Mouse (Mus musculus) thymus, adult 2 months (tissue): ENCODE results near the gene Paqr6. TPM values are rescaled to one million over a fixed set of nuclear protein-coding genes. Genes with fewer than 3 reads are reported as not detected.
A peak's percentile ranks its signal among the peaks of the same experiment; 100 is the strongest.

Experiments used
- DNase-seq: peaks from one replicate; pipeline ENCODE4 v3.0.0; 2021
- H3K27ac ChIP-seq: fragments of 200-500 bp; 2 replicates; pipeline ENCODE4 v1.5.1; 2012; ENCODE audit warnings: low read length, control low read depth; ENCODE audit not compliant: control insufficient read depth, insufficient read depth
- H3K27me3 ChIP-seq: fragments of 200-500 bp; 2 replicates; pipeline ENCODE4 v1.6.1; 2012; ENCODE audit warnings: mild to moderate bottlenecking, low read length, moderate library complexity, mixed read lengths; ENCODE audit not compliant: control insufficient read depth, insufficient read depth
- H3K36me3 ChIP-seq: fragments of 200-500 bp; 2 replicates; pipeline ENCODE4 v1.6.1; 2012; ENCODE audit warnings: mild to moderate bottlenecking, low read length, moderate library complexity; ENCODE audit not compliant: control insufficient read depth, insufficient read depth
- H3K4me1 ChIP-seq: fragments of 200-500 bp; replicated peaks from 2 replicates; pipeline ENCODE4 v1.6.1; 2012; ENCODE audit warnings: low read length; ENCODE audit not compliant: control insufficient read depth, insufficient read depth
- H3K4me3 ChIP-seq: fragments of 200-500 bp; 2 replicates; pipeline ENCODE4 v1.5.1; 2012; ENCODE audit warnings: mild to moderate bottlenecking, low read length, control low read depth, moderate library complexity; ENCODE audit not compliant: control insufficient read depth, insufficient read depth
- CTCF ChIP-seq: fragments of 200-500 bp; IDR thresholded peaks from 2 replicates; pipeline ENCODE4 v1.5.1; 2012; ENCODE audit warnings: mild to moderate bottlenecking, control low read depth, low read length, moderate library complexity, borderline replicate concordance; ENCODE audit not compliant: control insufficient read depth, poor library complexity, insufficient read depth; ENCODE audit errors: extremely low read depth
- POLR2A ChIP-seq: fragments of 200-500 bp; IDR thresholded peaks from 2 replicates; pipeline ENCODE4 v1.6.1; 2012; ENCODE audit warnings: mild to moderate bottlenecking, low read length, control low read depth, moderate library complexity; ENCODE audit not compliant: control insufficient read depth, poor library complexity, insufficient read depth; ENCODE audit errors: extremely low read depth
- WGBS: fragments of 180-500 bp; shearing (Covaris S2); methylation state at CpG from one replicate; pipeline ENCODE4 v1.1.7; 2018; 5-methylcytosine and 5-hydroxymethylcytosine counted together
- polyA plus RNA-seq: library from polyadenylated mRNA; depleted of rRNA; stranded (reverse); fragments of >200 nt; gene quantifications from 2 replicates; pipeline ENCODE4 v1.2.3, GENCODE M21; 2012; rRNA removed

Paqr6 gene
- polyA plus RNA-seq: 1.2 and 2.0 TPM in 2 replicates

DNA sequence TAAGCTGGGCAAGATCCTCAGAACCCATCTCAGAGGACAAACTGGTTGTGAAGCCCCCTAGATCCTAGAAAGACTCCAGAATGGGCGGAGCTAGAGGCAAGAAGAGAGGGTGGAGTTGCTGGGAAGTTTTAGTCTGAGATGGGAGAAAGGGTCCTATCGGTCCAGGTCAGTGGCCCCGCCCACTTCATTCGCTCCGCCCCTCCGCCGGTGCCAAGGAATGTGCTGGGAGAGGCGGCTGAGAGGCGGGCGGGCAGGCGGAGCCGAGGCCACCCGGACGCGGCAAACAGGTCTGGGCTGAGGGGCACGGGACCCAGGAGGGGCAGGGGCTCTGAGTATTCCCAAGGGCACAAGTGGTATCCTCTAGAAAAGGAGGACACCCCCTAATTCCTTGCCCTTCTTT lies at the start of gene Paqr6:
TSS of gene Paqr6 (plus strand) at position 248 of the 400 bp plus-strand sequence.
- 80% methylated on average over 16 of the region's 16 CpGs for WGBS
- DNase-seq: no peak
- no peak for TF ChIP-seq POLR2A
- no peak for TF ChIP-seq CTCF
- no peak within 1 kb of the TSS for H3K4me3 ChIP-seq
- H3K36me3 ChIP-seq: peaks cover 5% of the 10 kb centered on the region
- H3K27me3 ChIP-seq: no peaks in the 10 kb centered on the region
- no peak within 1 kb of the TSS for H3K27ac ChIP-seq
- peaks cover 27% of the 10 kb centered on the region for H3K4me1 ChIP-seq

DNA sequence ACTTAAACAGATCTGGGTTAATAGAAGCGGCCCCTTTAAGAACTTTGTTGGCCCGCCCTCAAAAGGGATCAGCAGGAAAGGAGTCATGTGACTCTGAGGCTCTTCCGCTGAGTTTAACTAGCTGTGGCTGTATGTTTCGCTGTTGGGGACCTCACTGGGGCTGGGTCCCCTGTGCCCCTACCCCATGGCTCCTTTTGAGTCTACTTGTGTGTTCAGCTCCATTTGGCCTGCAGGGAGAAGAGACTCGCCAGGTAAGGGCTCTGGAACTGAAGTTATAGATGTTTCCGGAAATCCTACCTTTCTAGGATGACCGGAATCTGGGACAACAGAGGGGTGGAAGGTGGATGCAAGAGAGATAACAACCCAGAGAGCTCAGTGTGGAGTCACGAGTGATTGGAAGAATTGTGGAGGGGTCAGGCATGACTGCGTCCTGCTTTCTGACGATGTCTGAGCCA lies 39.4 kb upstream of the Paqr6 start, which contains the start of gene Glmp:
TSS of gene Glmp (plus strand) at position 73 of the 455 bp plus-strand sequence.
- Histone ChIP-seq H3K4me1 (peaks cover 12% of the 10 kb centered on the region), H3K27me3 (no peaks in the 10 kb centered on the region), H3K27ac (peak within 1 kb of the TSS; percentile 8; the same call in 1 of the 2 replicates), H3K36me3 (peaks cover 35% of the 10 kb centered on the region), H3K4me3 (peak within 1 kb of the TSS; percentile 63)
- 2% methylated on average over 10 of the region's 10 CpGs for WGBS
- no peak for TF ChIP-seq CTCF
- TF ChIP-seq POLR2A: peak; percentile 52; the same call in 1 of the 2 replicates
- DNase-seq: peak; percentile 48

DNA sequence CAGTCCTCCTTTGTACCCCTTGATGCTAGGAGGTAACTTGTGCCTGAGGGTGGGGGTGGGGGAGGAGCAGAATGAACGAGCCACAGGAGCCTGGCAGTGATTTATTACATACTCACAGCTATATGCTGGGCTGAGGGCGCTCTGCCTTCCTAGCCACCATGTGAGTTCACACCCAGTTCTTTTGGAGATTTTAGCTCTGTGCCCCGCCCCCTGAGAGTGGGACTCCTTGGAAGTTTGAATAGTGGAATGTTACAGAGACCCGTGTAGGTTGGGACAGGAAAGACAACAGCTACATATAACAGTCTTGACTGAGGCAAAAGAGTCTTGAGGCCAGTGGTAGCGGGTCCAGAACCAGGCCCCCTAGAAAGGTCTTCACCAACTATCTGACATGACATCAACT lies 35.4 kb upstream of the Paqr6 start:
- Histone ChIP-seq H3K27me3 (no peaks in the 10 kb centered on the region), H3K4me1 (peaks cover 12% of the 10 kb centered on the region), H3K36me3 (0 out of 2 replicates have a peak, but pooled peaks cover 9% of the 10 kb centered on the region), H3K27ac (no peak overlapping the region), H3K4me3 (no peak overlapping the region)
- WGBS: 91% methylated on average over 5 of the region's 5 CpGs
- no peak for TF ChIP-seq POLR2A
- no peak for TF ChIP-seq CTCF
- no peak for DNase-seq

DNA sequence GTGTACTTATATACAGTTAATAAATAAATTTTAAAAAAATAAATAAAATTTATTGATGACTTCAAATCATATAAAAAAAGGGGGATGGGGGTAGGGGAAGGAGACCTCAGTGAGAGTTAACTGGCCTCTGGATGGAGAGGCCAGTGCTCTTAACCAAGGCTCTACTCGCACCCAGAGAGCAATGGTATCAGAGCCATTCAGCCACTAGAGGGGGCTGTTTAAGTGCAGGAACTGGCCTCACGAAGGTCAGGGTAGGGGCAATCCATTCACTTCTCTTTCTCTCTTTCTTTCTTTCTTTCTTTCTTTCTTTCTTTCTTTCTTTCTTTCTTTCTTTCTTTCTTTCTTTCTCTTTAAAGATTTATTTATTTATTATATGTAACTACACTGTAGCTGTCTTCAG lies 33.1 kb upstream of the Paqr6 start:
- Histone ChIP-seq H3K27me3 (no peaks in the 10 kb centered on the region), H3K27ac (no peak overlapping the region), H3K36me3 (0 out of 2 replicates have a peak, but pooled peaks cover 9% of the 10 kb centered on the region), H3K4me1 (peaks cover 2% of the 10 kb centered on the region), H3K4me3 (no peak overlapping the region)
- TF ChIP-seq CTCF: no peak; the same call in 1 of the 2 replicates
- no peak for TF ChIP-seq POLR2A
- WGBS: 13% methylated on average over 2 of the region's 2 CpGs
- DNase-seq: peak; percentile 65

DNA sequence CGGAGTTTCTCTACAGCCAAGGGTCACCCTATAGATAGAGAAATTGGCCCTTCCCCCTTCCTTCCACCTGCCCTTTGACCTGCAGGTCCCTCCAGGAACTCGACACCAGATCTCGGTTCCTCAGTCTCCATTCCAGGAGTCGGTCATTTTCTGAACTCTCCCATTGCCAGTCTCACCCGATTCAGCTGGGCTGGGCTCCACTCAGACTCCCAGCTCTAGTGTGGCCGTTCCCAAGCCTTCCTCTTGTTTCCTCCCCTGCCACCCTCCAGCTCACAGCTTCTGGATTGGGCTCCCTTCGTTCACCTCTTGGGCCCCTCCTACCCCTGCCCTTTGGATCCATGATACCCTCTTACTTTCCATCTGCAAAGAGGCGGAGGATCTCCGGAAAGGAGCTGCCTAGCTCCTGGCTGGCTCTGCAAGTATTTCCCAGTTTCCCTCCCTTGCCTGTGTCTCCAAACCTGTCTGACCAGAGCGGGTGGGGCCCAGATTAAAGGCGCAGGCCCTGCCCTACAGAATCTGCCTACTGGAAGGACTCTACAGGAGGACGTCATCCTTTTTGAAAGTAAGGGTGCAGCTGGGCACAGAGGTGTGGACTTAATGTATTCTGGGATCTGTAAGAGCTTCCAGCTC lies 30.2 kb upstream of the Paqr6 start:
- Histone ChIP-seq H3K4me3 (no peak overlapping the region), H3K27me3 (no peaks in the 10 kb centered on the region), H3K36me3 (no peaks in the 10 kb centered on the region), H3K4me1 (peaks cover 10% of the 10 kb centered on the region), H3K27ac (no peak overlapping the region)
- 91% methylated on average over 12 of the region's 12 CpGs for WGBS
- no peak for DNase-seq
- TF ChIP-seq CTCF (no peak), POLR2A (no peak)

DNA sequence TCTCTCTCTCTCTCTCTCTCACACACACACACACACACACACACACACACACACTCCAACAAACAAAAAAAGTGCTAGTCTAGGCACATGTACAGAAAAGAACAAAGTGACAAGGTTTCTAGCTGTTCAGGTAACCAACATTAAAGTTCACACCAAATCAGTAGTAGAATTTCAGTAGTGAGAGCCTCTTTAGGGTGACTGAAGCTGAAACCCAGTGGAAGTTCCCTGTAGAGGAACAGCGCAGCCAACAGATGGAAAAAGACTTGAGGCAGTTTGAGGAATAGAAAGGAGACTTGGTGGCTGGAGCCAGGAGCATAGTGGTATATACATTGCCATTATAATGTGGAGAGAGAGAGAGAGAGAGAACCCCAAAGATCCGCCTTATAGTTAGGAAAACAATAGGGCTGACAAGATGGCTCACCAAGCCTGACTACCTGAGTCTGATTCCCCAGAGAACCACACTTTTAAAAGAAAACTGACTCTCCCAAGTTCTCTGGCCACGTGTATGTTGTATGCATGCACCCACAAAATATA lies 29.4 kb upstream of the Paqr6 start:
- Histone ChIP-seq H3K27ac (no peak overlapping the region), H3K36me3 (no peaks in the 10 kb centered on the region), H3K4me1 (peaks cover 10% of the 10 kb centered on the region), H3K4me3 (peak overlapping the region; percentile 90), H3K27me3 (no peaks in the 10 kb centered on the region)
- WGBS: 26% methylated on average over 3 of the region's 3 CpGs
- TF ChIP-seq CTCF (no peak), POLR2A (no peak)
- DNase-seq: no peak

DNA sequence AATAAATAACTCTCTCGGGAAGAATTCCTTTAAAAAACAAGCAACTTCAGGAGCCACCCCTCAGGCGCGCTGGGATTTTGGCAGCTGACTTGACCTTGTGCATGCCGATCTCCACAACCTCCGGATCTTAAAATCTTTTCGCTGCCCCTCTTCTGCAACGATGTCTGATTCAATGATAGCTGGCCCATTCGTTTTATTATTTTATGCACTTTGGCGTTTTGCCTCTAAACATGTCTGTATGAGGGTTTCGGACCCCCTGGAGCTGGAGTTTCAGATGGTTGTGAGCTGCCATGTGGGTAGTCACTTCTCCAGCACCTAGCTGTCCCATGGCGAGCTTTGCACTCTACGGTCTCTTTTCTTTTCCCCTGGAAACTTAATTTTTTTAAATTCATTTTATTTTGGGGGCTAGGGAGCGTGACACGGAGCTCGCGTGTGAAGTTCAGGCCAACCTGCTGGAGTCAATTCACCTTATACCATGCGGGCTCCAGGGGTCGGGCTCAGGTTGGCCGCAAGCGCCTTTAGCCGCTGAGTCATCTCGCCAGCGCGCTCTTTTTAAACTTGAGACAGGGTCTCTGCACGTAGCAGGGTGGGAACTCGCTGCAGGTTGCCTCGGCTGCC lies 28.8 kb upstream of the Paqr6 start:
- H3K4me1 ChIP-seq: peaks cover 10% of the 10 kb centered on the region
- TF ChIP-seq CTCF: no peak
- no peak for TF ChIP-seq POLR2A
- peak overlapping the region; percentile 90 for H3K4me3 ChIP-seq
- WGBS: 1% methylated on average over 27 of the region's 27 CpGs
- H3K27me3 ChIP-seq: no peaks in the 10 kb centered on the region
- no peaks in the 10 kb centered on the region for H3K36me3 ChIP-seq
- DNase-seq: no peak
- H3K27ac ChIP-seq: peak overlapping the region; percentile 77
